Mouse (Mus musculus): ENCODE measurements around the gene Nbl1. TPM values are rescaled to one million over a fixed set of nuclear protein-coding genes. Genes with fewer than 3 reads are reported as not detected.

The Nbl1 gene
- polyA plus RNA-seq, 1 experiment = 51.8 TPM

GRCm38 (mm10) chr4:139037795-139038607 lies 54.8 kb downstream of the Nbl1 start:
- Histone ChIP-seq H3K27ac (ENCODE audit: insufficient read depth, low read length) (no peak overlapping the region), H3K4me3 (ENCODE audit: insufficient read depth, low read length) (no peak overlapping the region), H3K4me1 (ENCODE audit: control insufficient read depth, insufficient read depth, low read length) (no peaks in the 10 kb centered on the region)
- no peak for TF ChIP-seq POLR2A (IDR thresholded peaks at IDR 0.05; ENCODE audit: low read depth, low read length)
- no peak for TF ChIP-seq CTCF (IDR thresholded peaks at IDR 0.05; ENCODE audit: borderline replicate concordance, insufficient read depth, low read length)

GRCm38 (mm10) chr4:139035799-139036198 lies 57.0 kb downstream of the Nbl1 start:
- H3K4me1 ChIP-seq (ENCODE audit: control insufficient read depth, insufficient read depth, low read length) = no peaks in the 10 kb centered on the region
- H3K27ac ChIP-seq (ENCODE audit: insufficient read depth, low read length) = no peak overlapping the region
- TF ChIP-seq CTCF (IDR thresholded peaks at IDR 0.05; ENCODE audit: borderline replicate concordance, insufficient read depth, low read length) (no peak), POLR2A (IDR thresholded peaks at IDR 0.05; ENCODE audit: low read depth, low read length) (no peak)
- no peak overlapping the region for H3K4me3 ChIP-seq (ENCODE audit: insufficient read depth, low read length)

- no peak for TF ChIP-seq POLR2A (IDR thresholded peaks at IDR 0.05; ENCODE audit: low read depth, low read length)
- H3K27ac ChIP-seq (ENCODE audit: insufficient read depth, low read length) = no peak overlapping the region
- H3K4me1 ChIP-seq (ENCODE audit: control insufficient read depth, insufficient read depth, low read length) = no peaks in the 10 kb centered on the region
- no peak overlapping the region for H3K4me3 ChIP-seq (ENCODE audit: insufficient read depth, low read length)
Observed at GRCm38 (mm10) chr4:139034942-139035341, 57.9 kb downstream of the Nbl1 start.

GRCm38 (mm10) chr4:139034540-139034939 lies 58.3 kb downstream of the Nbl1 start:
- Histone ChIP-seq H3K27ac (ENCODE audit: insufficient read depth, low read length) (no peak overlapping the region), H3K4me3 (ENCODE audit: insufficient read depth, low read length) (no peak overlapping the region), H3K4me1 (ENCODE audit: control insufficient read depth, insufficient read depth, low read length) (no peaks in the 10 kb centered on the region)
- TF ChIP-seq CTCF (IDR thresholded peaks at IDR 0.05; ENCODE audit: borderline replicate concordance, insufficient read depth, low read length) (no peak; the same call in 1 of the 2 replicates), POLR2A (IDR thresholded peaks at IDR 0.05; ENCODE audit: low read depth, low read length) (no peak)

DNA sequence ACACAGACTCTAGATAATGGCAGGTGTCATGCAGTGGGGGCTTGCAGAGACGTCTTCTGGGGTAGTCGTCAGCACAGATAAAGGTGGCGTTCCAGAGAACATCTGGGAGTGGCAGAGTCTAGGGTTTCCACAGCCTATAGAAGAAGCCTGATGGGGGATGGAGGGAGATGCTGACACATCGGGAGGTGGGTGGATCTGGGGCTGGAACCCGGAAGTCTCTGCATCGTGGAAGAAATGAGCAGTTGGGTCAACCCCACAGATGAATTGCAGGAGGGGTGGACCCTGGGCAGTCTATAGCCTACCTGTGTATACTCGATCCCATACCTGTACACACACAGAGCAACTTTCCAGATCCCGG lies 58.8 kb downstream of the Nbl1 start:
- no peak for TF ChIP-seq CTCF (IDR thresholded peaks at IDR 0.05; ENCODE audit: borderline replicate concordance, insufficient read depth, low read length)
- no peak for TF ChIP-seq POLR2A (IDR thresholded peaks at IDR 0.05; ENCODE audit: low read depth, low read length)
- Histone ChIP-seq H3K4me3 (ENCODE audit: insufficient read depth, low read length) (no peak overlapping the region), H3K27ac (ENCODE audit: insufficient read depth, low read length) (no peak overlapping the region), H3K4me1 (ENCODE audit: control insufficient read depth, insufficient read depth, low read length) (no peaks in the 10 kb centered on the region)

DNA sequence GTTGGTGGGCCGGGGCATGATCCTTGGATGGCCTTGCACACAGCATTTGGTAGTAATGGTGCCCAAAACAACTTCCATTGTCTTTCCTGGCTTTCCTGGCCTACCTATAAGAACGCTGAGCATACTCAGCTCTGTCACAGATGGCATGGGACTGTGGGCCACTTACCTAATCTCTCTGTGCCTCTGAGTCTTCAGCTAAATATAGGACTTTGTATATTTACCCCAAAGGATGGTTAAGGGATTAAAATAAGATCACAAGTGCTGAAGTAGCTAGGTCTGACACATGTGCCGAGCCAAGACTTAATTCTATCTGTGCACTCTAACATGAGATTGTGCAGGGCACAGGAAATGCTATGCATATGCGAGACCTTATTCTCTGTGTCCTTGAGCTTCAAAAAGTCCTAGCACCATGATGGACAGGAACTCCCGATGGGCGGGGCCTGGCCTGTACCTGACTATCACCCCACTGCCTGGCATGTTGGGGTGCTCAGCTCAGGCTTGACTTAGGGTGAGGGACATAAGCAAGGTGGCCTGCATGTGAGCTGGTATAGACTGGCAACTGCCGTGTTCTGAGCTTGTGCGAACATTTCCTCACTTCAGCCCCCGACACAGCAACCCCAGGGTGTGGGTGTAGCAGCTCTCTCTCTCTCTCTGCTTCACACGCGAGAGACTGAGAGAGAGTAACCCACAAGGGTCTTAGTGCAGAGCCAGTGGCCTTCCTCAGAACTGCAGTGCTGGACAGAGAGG lies 59.4 kb downstream of the Nbl1 start:
- TF ChIP-seq POLR2A (IDR thresholded peaks at IDR 0.05; ENCODE audit: low read depth, low read length) = no peak
- TF ChIP-seq CTCF (IDR thresholded peaks at IDR 0.05; ENCODE audit: borderline replicate concordance, insufficient read depth, low read length) = no peak
- Histone ChIP-seq H3K4me1 (ENCODE audit: control insufficient read depth, insufficient read depth, low read length) (no peaks in the 10 kb centered on the region), H3K27ac (ENCODE audit: insufficient read depth, low read length) (no peak overlapping the region), H3K4me3 (ENCODE audit: insufficient read depth, low read length) (no peak overlapping the region)

- TF ChIP-seq CTCF (IDR thresholded peaks at IDR 0.05; ENCODE audit: borderline replicate concordance, insufficient read depth, low read length) (no peak), POLR2A (IDR thresholded peaks at IDR 0.05; ENCODE audit: low read depth, low read length) (no peak)
- Histone ChIP-seq H3K27ac (ENCODE audit: insufficient read depth, low read length) (no peak overlapping the region), H3K4me1 (ENCODE audit: control insufficient read depth, insufficient read depth, low read length) (no peaks in the 10 kb centered on the region), H3K4me3 (ENCODE audit: insufficient read depth, low read length) (no peak overlapping the region)
Observed at GRCm38 (mm10) chr4:139032521-139032920, 60.3 kb downstream of the Nbl1 start.

Other genes with a start within 250 kb of the Nbl1 start
- gene Pla2g5, start 229.5 kb downstream of the Nbl1 start, polyA plus RNA-seq (2011; ENCODE audit: insufficient read length, low read depth, missing spikeins) = not detected in 2 replicates
- not detected in 2 replicates for gene Gm13030, start 219.0 kb downstream of the Nbl1 start, polyA plus RNA-seq (2011; ENCODE audit: insufficient read length, low read depth, missing spikeins)
- gene Pla2g2e, start 215.1 kb downstream of the Nbl1 start, polyA plus RNA-seq (2011; ENCODE audit: insufficient read length, low read depth, missing spikeins) = 0.61 TPM in 1 of 2 replicates, not detected in the other
- gene Otud3, start 179.0 kb downstream of the Nbl1 start, polyA plus RNA-seq (2011; ENCODE audit: insufficient read length, low read depth, missing spikeins) = 8.9 and 9.2 TPM in 2 replicates
- not detected in 2 replicates for gene Rnf186, start 125.9 kb downstream of the Nbl1 start, polyA plus RNA-seq (2011; ENCODE audit: insufficient read length, low read depth, missing spikeins)
- 8.5 and 14.3 TPM in 2 replicates for gene Tmco4, start 120.1 kb downstream of the Nbl1 start, polyA plus RNA-seq (2011; ENCODE audit: insufficient read length, low read depth, missing spikeins)
- not detected in 2 replicates for gene Htr6, start 17.4 kb downstream of the Nbl1 start, polyA plus RNA-seq (2011; ENCODE audit: insufficient read length, low read depth, missing spikeins)
- 178 and 193 TPM in 2 replicates for gene Minos1, start 38.1 kb upstream of the Nbl1 start, polyA plus RNA-seq (2011; ENCODE audit: insufficient read length, low read depth, missing spikeins)
- gene Capzb, start 99.9 kb upstream of the Nbl1 start, polyA plus RNA-seq (2011; ENCODE audit: insufficient read length, low read depth, missing spikeins) = 355 and 440 TPM in 2 replicates
- 11.3 and 12.3 TPM in 2 replicates for gene Pqlc2, start 217.7 kb upstream of the Nbl1 start, polyA plus RNA-seq (2011; ENCODE audit: insufficient read length, low read depth, missing spikeins)
- 17.1 and 18.1 TPM in 2 replicates for gene Akr7a5, start 217.8 kb upstream of the Nbl1 start, polyA plus RNA-seq (2011; ENCODE audit: insufficient read length, low read depth, missing spikeins)